Mouse (Mus musculus): ENCODE measurements around the gene Rlf. TPM values are rescaled to one million over a fixed set of nuclear protein-coding genes. Genes with fewer than 3 reads are reported as not detected.
"Not testable (repeated sequence)": the region's sequence is repeated elsewhere in the genome, so short reads cannot be mapped to it uniquely, and the experiment has no call there.

Gene Rlf
- total and polyA plus RNA-seq, 3 experiments, result 0.88 to 16.1 (median 11.7) TPM

- DNase-seq, result not testable (repeated sequence)
Observed at GRCm38 (mm10) chr4:121166697-121167096, 48.2 kb downstream of the Rlf start.

- DNase-seq, result no peak
Observed at GRCm38 (mm10) chr4:121163501-121164030, 51.3 kb downstream of the Rlf start.

GRCm38 (mm10) chr4:121109126-121109525, 105.8 kb downstream of the Rlf start, which contains the start of gene Tmco2:
TSS of gene Tmco2 (minus strand) at chr4:121109226.
- DNase-seq, result no peak

- DNase-seq, result no peak
Observed at GRCm38 (mm10) chr4:121103304-121103703, 111.6 kb downstream of the Rlf start.

GRCm38 (mm10) chr4:121097650-121098378, 117.1 kb downstream of the Rlf start, which contains the start of gene Zmpste24:
TSS of gene Zmpste24 (minus strand) at chr4:121098241.
- DNase-seq, result peak; percentile 85

Other genes starting within 250 kb of the Rlf start
- 10 to 100 TPM; 37.8 to 38.1 TPM for gene Smap2, start 197.8 kb downstream of the Rlf start, total RNA-seq (2021)
- gene Smap2, start 197.8 kb downstream of the Rlf start, polyA plus RNA-seq (2012; rRNA removed), result 14.3 and 20.4 TPM in 2 replicates
- gene Col9a2, start 175.7 kb downstream of the Rlf start, total RNA-seq (2021), result under 1 TPM; 0.21 to 0.23 TPM
- gene Col9a2, start 175.7 kb downstream of the Rlf start, polyA plus RNA-seq (2012; rRNA removed), result 0.47 and 0.76 TPM in 2 replicates
- gene Zmpste24, start 116.8 kb downstream of the Rlf start, total RNA-seq (2021), result 10 to 100 TPM; 45.1 to 55.6 TPM
- gene Zmpste24, start 116.8 kb downstream of the Rlf start, polyA plus RNA-seq (2012; rRNA removed), result 16.2 and 19.7 TPM in 2 replicates
- not detected for gene Tmco2, start 105.9 kb downstream of the Rlf start, total RNA-seq (2021)
- gene Tmco2, start 105.9 kb downstream of the Rlf start, polyA plus RNA-seq (2012; rRNA removed), result not detected in 2 replicates
- gene Gm12888, start 109.8 kb upstream of the Rlf start, total RNA-seq (2021), result not detected
- not detected in 2 replicates for gene Gm12888, start 109.8 kb upstream of the Rlf start, polyA plus RNA-seq (2012; rRNA removed)
- gene Gm12886, start 208.0 kb upstream of the Rlf start, total RNA-seq (2021), result not detected
- not detected in 2 replicates for gene Gm12886, start 208.0 kb upstream of the Rlf start, polyA plus RNA-seq (2012; rRNA removed)

Measured in adrenal gland, adult 2 months (tissue).